Mouse (Mus musculus): ENCODE data around the gene Otulinl.

Gene Otulinl

DNA sequence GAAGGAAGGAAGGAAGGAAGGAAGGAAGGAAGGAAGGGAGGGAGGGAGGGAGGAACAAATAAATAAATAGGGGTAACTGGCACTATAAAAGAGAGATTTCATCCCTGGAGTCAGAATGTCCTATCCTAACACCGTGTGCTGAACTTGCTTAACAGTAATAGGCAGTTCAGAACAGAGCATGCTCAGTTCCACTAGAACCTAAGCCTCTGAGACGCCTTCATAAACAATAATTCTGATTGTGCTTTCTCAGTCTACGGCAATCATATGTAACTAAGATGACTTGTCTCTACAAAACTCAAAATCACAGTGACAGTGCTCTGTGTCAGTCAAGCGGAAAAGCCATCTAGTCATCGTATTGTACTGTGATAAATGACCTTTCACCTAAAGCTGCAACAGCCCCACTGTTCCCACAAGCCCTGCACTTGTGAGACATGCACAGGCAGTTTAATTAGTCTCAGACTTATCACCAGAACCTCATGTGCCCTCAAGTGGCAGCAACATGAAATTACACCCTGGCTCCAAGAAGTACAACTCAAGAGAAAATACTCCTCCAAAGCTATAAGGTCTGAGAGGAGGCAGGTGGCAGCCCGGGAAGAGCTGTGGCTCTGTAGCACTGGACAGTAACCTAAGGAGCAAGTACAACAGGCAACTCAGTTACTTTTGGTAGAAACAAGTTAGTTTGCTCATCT, 68.7 kb downstream of the Otulinl start:
- DNase-seq: peak; percentile 75

DNA sequence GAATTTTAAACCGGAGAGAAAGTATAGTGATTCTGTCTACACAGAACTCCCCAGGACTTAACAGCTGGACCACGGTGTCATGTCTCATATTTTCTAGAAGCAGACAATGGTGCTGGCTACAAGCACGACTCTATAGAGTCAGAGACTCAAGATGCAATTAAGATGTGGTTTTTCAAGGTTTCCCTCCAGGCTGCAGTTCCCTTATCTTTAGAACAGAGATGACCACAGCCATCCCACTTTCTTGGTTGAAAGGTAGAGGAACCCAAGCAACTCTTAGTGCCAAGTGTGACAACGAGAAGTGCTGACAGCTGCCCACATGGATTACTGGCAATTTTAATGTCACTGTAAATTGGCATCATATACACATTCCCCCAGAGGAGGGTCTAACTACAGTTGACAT, 71.8 kb downstream of the Otulinl start:
- DNase-seq: no peak

DNA sequence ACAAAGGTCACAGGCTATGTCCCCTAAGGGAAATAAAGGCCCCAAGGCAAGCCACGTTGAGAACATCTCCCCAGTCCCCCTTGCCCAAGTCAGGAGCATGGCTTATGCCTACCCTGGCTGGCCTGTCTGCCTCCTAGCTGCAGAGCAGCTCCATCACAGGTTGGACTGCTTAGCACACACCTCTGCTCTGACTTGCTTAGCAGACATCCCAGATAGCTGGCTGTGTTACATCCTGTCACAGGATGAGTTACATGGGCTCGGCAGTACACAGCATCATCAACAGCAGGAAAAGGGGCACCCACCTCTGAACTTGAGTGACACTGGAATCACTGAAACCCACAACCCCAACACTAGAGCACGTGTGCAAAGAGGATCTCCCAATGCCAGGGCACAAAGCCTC, 76.1 kb downstream of the Otulinl start:
- no peak for DNase-seq

Measured in kidney, adult 9 months (tissue).